Mouse (Mus musculus): ENCODE results near the gene Htr2b.

- TF ChIP-seq GATA1 (IDR thresholded peaks at IDR 0.05; ENCODE audit: low read length): no peak
- no peak for TF ChIP-seq TAL1 (IDR thresholded peaks at IDR 0.05; ENCODE audit: low read length)
Observed at GRCm38 (mm10) chr1:86094413-86094812, 17.4 kb downstream of the Htr2b start.
